Mouse (Mus musculus) testis, adult 2 months (tissue): ENCODE measurements around the gene Pogz.

Source experiments
- CTCF ChIP-seq: fragments of 200-500 bp; IDR thresholded peaks from 2 replicates; pipeline ENCODE4 v1.5.1; 2012; ENCODE audit warnings: low read depth, mild to moderate bottlenecking, inconsistent platforms, low read length, moderate library complexity; ENCODE audit not compliant: control insufficient read depth, insufficient read depth, insufficient replicate concordance
- POLR2A ChIP-seq: fragments of 200-500 bp; IDR thresholded peaks from 2 replicates; pipeline ENCODE4 v1.6.1; 2012; ENCODE audit warnings: low read depth, mild to moderate bottlenecking, inconsistent platforms, low read length, moderate library complexity; ENCODE audit not compliant: control insufficient read depth

GRCm38 (mm10) chr3:94837183-94837890, at the start of gene Pogz:
- TF ChIP-seq CTCF (no peak), POLR2A (peak; percentile 84)
